Mouse (Mus musculus) pancreas, adult 10 weeks (tissue): ENCODE data around the gene Osgin1. TPM values are rescaled to one million over a fixed set of nuclear protein-coding genes. Genes with fewer than 3 reads are reported as not detected.

ENCODE experiments used
- polyA plus RNA-seq: library from polyadenylated mRNA; stranded (reverse); fragments of 350-450 nt; fragmentation: Illumina TruSeq; extraction: RNeasy Lipid Tissue Mini Kit (QIAGEN cat#74804); gene quantifications from one replicate; pipeline ENCODE4 v1.2.3, GENCODE M21; 2015; ENCODE audit warnings: low read depth, low replicate concordance; ENCODE audit not compliant: insufficient read depth

The Osgin1 gene
- polyA plus RNA-seq: 15.2 TPM

DNA sequence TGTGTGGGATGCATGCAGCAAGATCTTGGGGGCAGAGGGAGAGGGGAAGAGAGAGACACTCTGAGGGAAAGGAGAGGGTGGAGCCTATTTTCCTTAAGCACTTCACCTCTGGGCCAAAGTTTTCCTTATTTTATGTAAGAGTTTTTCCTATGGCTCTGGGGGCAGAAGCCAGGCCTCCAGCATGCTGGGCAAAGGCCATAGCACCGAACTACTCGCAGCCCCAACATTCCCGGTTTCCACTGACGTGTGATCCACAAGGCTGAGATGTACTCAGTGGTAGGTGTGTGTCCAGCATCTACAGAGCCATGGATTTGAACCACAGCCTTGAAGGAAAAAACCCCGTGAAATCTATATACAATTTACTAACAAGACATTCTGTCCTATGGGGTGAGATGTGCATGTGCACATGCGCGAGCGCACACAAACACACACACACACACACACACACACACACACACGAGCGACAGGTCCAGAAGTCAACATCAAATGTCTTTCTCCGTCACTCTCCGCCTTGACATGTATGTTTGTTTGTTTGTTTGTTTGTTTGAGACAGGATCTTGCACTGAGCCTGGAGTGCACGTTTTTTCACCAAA is at the start of gene Osgin1:
TSS of gene Osgin1 (plus strand) at position 543 of the 593 bp plus-strand sequence.

GRCm38 (mm10) chr8:119394524-119395026 is 39.3 kb upstream of the Osgin1 start, which contains the start of gene Mlycd:
Gene Mlycd, plus strand, starts transcription at chr8:119394878.

DNA sequence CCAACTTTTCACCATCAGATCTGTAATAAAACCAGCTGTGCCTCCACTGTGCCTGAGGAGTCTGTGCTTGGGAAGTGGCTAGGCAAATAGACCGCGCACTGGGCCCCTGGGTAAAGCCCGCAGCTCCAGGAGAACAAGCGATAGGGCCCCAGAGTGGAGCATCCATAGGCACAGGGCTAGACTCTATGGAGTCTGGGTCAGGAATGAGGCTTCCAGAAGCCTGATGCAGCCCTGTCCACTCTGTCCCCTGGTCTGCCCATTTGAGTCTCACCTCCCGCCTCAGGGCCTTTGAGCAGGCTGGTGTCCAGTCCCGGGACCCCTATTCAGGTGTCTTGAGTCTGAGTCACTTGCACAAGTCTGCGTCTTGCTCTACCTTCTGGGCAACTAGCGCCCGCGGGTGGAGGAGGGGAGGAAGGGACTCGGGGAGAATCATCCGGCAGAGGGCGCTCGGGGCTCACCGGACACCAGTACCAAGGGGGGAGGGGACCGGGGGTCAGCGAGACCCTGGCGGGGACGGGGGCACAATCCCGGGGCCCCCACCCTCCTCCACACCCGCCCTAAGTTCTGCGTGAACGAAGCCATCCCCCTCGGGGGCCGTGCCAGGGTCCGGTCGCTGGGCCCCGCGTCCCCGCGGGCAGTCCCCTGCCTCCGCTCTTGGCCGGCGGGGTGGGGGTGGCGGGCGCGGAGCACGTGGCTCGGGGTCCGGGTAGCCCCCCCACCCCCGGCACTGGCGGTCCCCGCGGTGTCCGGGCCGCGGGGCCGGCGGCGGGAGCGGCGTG is 12.5 kb downstream of the Osgin1 start, which contains the start of gene Necab2:
TSS of gene Necab2 (plus strand) at position 509 of the 779 bp plus-strand sequence.

Other genes with a start within 250 kb of the Osgin1 start
- gene Hsbp1, start 89.6 kb upstream of the Osgin1 start, polyA plus RNA-seq: 35.2 TPM
- gene Mlycd, start 39.2 kb upstream of the Osgin1 start, polyA plus RNA-seq: 6.9 TPM
- 0.83 TPM for gene Necab2, start 12.6 kb downstream of the Osgin1 start, polyA plus RNA-seq
- gene Slc38a8, start 67.6 kb downstream of the Osgin1 start, polyA plus RNA-seq: not detected
- 16.4 TPM for gene Mbtps1, start 124.6 kb downstream of the Osgin1 start, polyA plus RNA-seq
- gene Hsdl1, start 141.1 kb downstream of the Osgin1 start, polyA plus RNA-seq: 4.2 TPM
- not detected for gene Dnaaf1, start 141.1 kb downstream of the Osgin1 start, polyA plus RNA-seq
- 4.0 TPM for gene Taf1c, start 171.1 kb downstream of the Osgin1 start, polyA plus RNA-seq
- not detected for gene Adad2, start 178.6 kb downstream of the Osgin1 start, polyA plus RNA-seq
- gene Kcng4, start 201.6 kb downstream of the Osgin1 start, polyA plus RNA-seq: not detected
- gene Wfdc1, start 232.2 kb downstream of the Osgin1 start, polyA plus RNA-seq: 11.7 TPM